Mouse (Mus musculus) intestine, embryonic 14.5 days (tissue): ENCODE measurements around the gene Gm17662. TPM values are rescaled to one million over a fixed set of nuclear protein-coding genes. Genes with fewer than 3 reads are reported as not detected.

ENCODE experiments used
- ATAC-seq: fragments of 200-750 bp; cut with Nextera tagmentation; replicated peaks from 2 replicates; pipeline ENCODE4 v1.8.0; 2017; ENCODE audit warnings: low read depth, moderate number of reproducible peaks, moderate TSS enrichment, moderate library complexity; ENCODE audit not compliant: low FRiP score, low TSS enrichment
- DNase-seq: peaks from one replicate; pipeline ENCODE4 v3.0.0-alpha.2; 2018; ENCODE audit warnings: low spot score
- H3K27ac ChIP-seq: fragments of 300-500 bp; sonication (generic); 2 replicates; pipeline ENCODE4 v1.5.1; 2014; ENCODE audit warnings: low read depth, mild to moderate bottlenecking, control low read depth
- H3K27me3 ChIP-seq: fragments of 300-500 bp; sonication (generic); replicated peaks from 2 replicates; pipeline ENCODE4 v1.6.1; 2014; ENCODE audit warnings: low read length, control low read depth; ENCODE audit not compliant: control insufficient read depth, insufficient read depth
- H3K36me3 ChIP-seq: fragments of 300-500 bp; sonication (generic); 2 replicates; pipeline ENCODE4 v1.6.1; 2014; ENCODE audit warnings: low read length, control low read depth; ENCODE audit not compliant: control insufficient read depth, insufficient read depth
- H3K4me1 ChIP-seq: fragments of 300-500 bp; sonication (generic); replicated peaks from 2 replicates; pipeline ENCODE4 v1.6.1; 2014; ENCODE audit warnings: low read length, control low read depth, mixed read lengths; ENCODE audit not compliant: control insufficient read depth, insufficient read depth
- H3K4me2 ChIP-seq: fragments of 300-500 bp; sonication (generic); 2 replicates; pipeline ENCODE4 v1.6.1; 2014; ENCODE audit warnings: low read length
- H3K4me3 ChIP-seq: fragments of 300-500 bp; sonication (generic); 2 replicates; pipeline ENCODE4 v1.5.1; 2014; ENCODE audit warnings: low read depth, low read length, control low read depth, mixed read lengths
- H3K9ac ChIP-seq: fragments of 300-500 bp; sonication (generic); 2 replicates; pipeline ENCODE4 v1.6.1; 2014; ENCODE audit warnings: mild to moderate bottlenecking, low read length
- H3K9me3 ChIP-seq: fragments of 300-500 bp; sonication (generic); 2 replicates; pipeline ENCODE4 v1.6.1; 2016; ENCODE audit warnings: low read length, control low read depth; ENCODE audit not compliant: control insufficient read depth
- WGBS: fragments of 180-500 bp; shearing (Covaris S2); extraction: QIAGEN DNeasy Blood & Tissue Kit; methylation state at CpG from one replicate; pipeline ENCODE4 v1.1.7; 2014; 5-methylcytosine and 5-hydroxymethylcytosine counted together
- polyA plus RNA-seq: library from polyadenylated mRNA; unstranded; fragments of >200 nt; fragmentation: Nextera tagmentation; extraction: Ambion mirVana; gene quantifications from 2 replicates; pipeline ENCODE4 v1.2.1, GENCODE M21; 2014

Gene Gm17662
- polyA plus RNA-seq: not detected in 2 replicates

GRCm38 (mm10) chr4:104857029-104857428 is at the start of gene Gm17662:
Gm17662 (plus strand) TSS chr4:104857329.
- no peaks in the 10 kb centered on the region for H3K4me1 ChIP-seq
- no peaks in the 10 kb centered on the region for H3K36me3 ChIP-seq
- no peak within 1 kb of the TSS for H3K4me2 ChIP-seq
- H3K4me3 ChIP-seq: no peak within 1 kb of the TSS
- no peaks in the 10 kb centered on the region for H3K27me3 ChIP-seq
- DNase-seq: no peak
- H3K9me3 ChIP-seq: no peaks in the 10 kb centered on the region
- WGBS: 82% methylated on average over 1 of the region's 1 CpGs
- H3K27ac ChIP-seq: no peak within 1 kb of the TSS
- no peak for ATAC-seq
- no peak within 1 kb of the TSS for H3K9ac ChIP-seq

- WGBS: 61% methylated on average over 10 of the region's 10 CpGs
- Histone ChIP-seq H3K4me2 (no peak overlapping the region), H3K36me3 (no peaks in the 10 kb centered on the region), H3K9ac (no peak overlapping the region), H3K4me3 (no peak overlapping the region), H3K27ac (no peak overlapping the region), H3K9me3 (no peaks in the 10 kb centered on the region), H3K27me3 (no peaks in the 10 kb centered on the region), H3K4me1 (no peaks in the 10 kb centered on the region)
- DNase-seq (no peak), ATAC-seq (no peak)
Measured at GRCm38 (mm10) chr4:104810710-104811286, 46.3 kb upstream of the Gm17662 start.

GRCm38 (mm10) chr4:104813617-104814016 is 43.5 kb upstream of the Gm17662 start:
- DNase-seq (no peak), ATAC-seq (no peak)
- no peak overlapping the region for H3K9ac ChIP-seq
- WGBS: 80% methylated on average over 2 of the region's 2 CpGs
- H3K4me3 ChIP-seq: no peak overlapping the region
- H3K27me3 ChIP-seq: no peaks in the 10 kb centered on the region
- H3K36me3 ChIP-seq: no peaks in the 10 kb centered on the region
- H3K4me1 ChIP-seq: no peaks in the 10 kb centered on the region
- no peak overlapping the region for H3K4me2 ChIP-seq
- no peak overlapping the region for H3K27ac ChIP-seq
- no peaks in the 10 kb centered on the region for H3K9me3 ChIP-seq

GRCm38 (mm10) chr4:104816519-104817232 is 40.5 kb upstream of the Gm17662 start:
- Histone ChIP-seq H3K27ac (no peak overlapping the region), H3K36me3 (no peaks in the 10 kb centered on the region), H3K4me3 (no peak overlapping the region), H3K4me2 (no peak overlapping the region), H3K27me3 (no peaks in the 10 kb centered on the region), H3K9me3 (no peaks in the 10 kb centered on the region), H3K4me1 (no peaks in the 10 kb centered on the region), H3K9ac (no peak overlapping the region)
- DNase-seq (no peak), ATAC-seq (no peak)
- WGBS: 91% methylated on average over 4 of the region's 4 CpGs

GRCm38 (mm10) chr4:104817509-104817908 is 39.6 kb upstream of the Gm17662 start:
- no peaks in the 10 kb centered on the region for H3K4me1 ChIP-seq
- no peaks in the 10 kb centered on the region for H3K36me3 ChIP-seq
- no peaks in the 10 kb centered on the region for H3K9me3 ChIP-seq
- no peak overlapping the region for H3K9ac ChIP-seq
- ATAC-seq: no peak
- no peak overlapping the region for H3K4me3 ChIP-seq
- no peaks in the 10 kb centered on the region for H3K27me3 ChIP-seq
- 44% methylated on average over 2 of the region's 2 CpGs for WGBS
- H3K27ac ChIP-seq: no peak overlapping the region
- no peak for DNase-seq
- no peak overlapping the region for H3K4me2 ChIP-seq

GRCm38 (mm10) chr4:104818986-104819385 is 38.1 kb upstream of the Gm17662 start:
- no peak for DNase-seq
- no peak overlapping the region for H3K4me2 ChIP-seq
- H3K4me3 ChIP-seq: no peak overlapping the region
- no peaks in the 10 kb centered on the region for H3K36me3 ChIP-seq
- no peak overlapping the region for H3K27ac ChIP-seq
- ATAC-seq: no peak
- H3K9me3 ChIP-seq: no peaks in the 10 kb centered on the region
- H3K9ac ChIP-seq: no peak overlapping the region
- H3K27me3 ChIP-seq: no peaks in the 10 kb centered on the region
- WGBS: 69% methylated on average over 4 of the region's 4 CpGs
- no peaks in the 10 kb centered on the region for H3K4me1 ChIP-seq

- H3K27me3 ChIP-seq: no peaks in the 10 kb centered on the region
- no peak overlapping the region for H3K9ac ChIP-seq
- H3K9me3 ChIP-seq: no peaks in the 10 kb centered on the region
- H3K4me1 ChIP-seq: no peaks in the 10 kb centered on the region
- ATAC-seq: no peak
- no peak overlapping the region for H3K4me2 ChIP-seq
- no peak for DNase-seq
- H3K27ac ChIP-seq: no peak overlapping the region
- WGBS: 69% methylated on average over 4 of the region's 4 CpGs
- H3K4me3 ChIP-seq: no peak overlapping the region
- no peaks in the 10 kb centered on the region for H3K36me3 ChIP-seq
Measured at GRCm38 (mm10) chr4:104819891-104820290, 37.2 kb upstream of the Gm17662 start.

GRCm38 (mm10) chr4:104823597-104824101 is 33.5 kb upstream of the Gm17662 start:
- no peaks in the 10 kb centered on the region for H3K4me1 ChIP-seq
- H3K27ac ChIP-seq: no peak overlapping the region
- H3K9me3 ChIP-seq: no peaks in the 10 kb centered on the region
- H3K27me3 ChIP-seq: no peaks in the 10 kb centered on the region
- no peak for DNase-seq
- ATAC-seq: peak; percentile 59; the same call in 1 of the 2 replicates
- H3K4me2 ChIP-seq: no peak overlapping the region
- H3K36me3 ChIP-seq: no peaks in the 10 kb centered on the region
- no peak overlapping the region for H3K9ac ChIP-seq
- H3K4me3 ChIP-seq: no peak overlapping the region
- 57% methylated on average over 4 of the region's 4 CpGs for WGBS
